Mouse (Mus musculus): ENCODE measurements around the gene Gm10719.
A peak's percentile ranks its signal among the peaks of the same experiment; 100 is the strongest.
"Not testable (repeated sequence)": the region's sequence is repeated elsewhere in the genome, so short reads cannot be mapped to it uniquely, and the experiment has no call there.

Gm10719 gene

GRCm38 (mm10) chr9:3025653-3026052 is 8.4 kb downstream of the Gm10719 start:
- DNase-seq, result peak; percentile 43 to 48

- not testable (repeated sequence) for DNase-seq
Measured at GRCm38 (mm10) chr9:3026136-3026535, 8.9 kb downstream of the Gm10719 start.

GRCm38 (mm10) chr9:3026741-3027140 is 9.5 kb downstream of the Gm10719 start:
- peak in 1 of 2 experiments; percentile 8 for DNase-seq

- DNase-seq, result not testable (repeated sequence)
Measured at GRCm38 (mm10) chr9:3027200-3027599, 10.0 kb downstream of the Gm10719 start.

GRCm38 (mm10) chr9:3029276-3030000 is 12.2 kb downstream of the Gm10719 start:
- DNase-seq, result peak; percentile 10 to 29

- DNase-seq, result not testable (repeated sequence)
Measured at GRCm38 (mm10) chr9:3030677-3031318, 13.6 kb downstream of the Gm10719 start.

- DNase-seq, result not testable (repeated sequence)
Measured at GRCm38 (mm10) chr9:3034299-3034698, 17.1 kb downstream of the Gm10719 start, which contains the start of gene Gm17535. Gm17535 (plus strand) TSS chr9:3034599.

GRCm38 (mm10) chr9:3036577-3036976 is 19.4 kb downstream of the Gm10719 start, which contains the start of gene Gm10715:
Gm10715 (plus strand) TSS chr9:3036877.
- not testable (repeated sequence) for DNase-seq

- DNase-seq, result not testable (repeated sequence)
Measured at GRCm38 (mm10) chr9:3038161-3038560, 21.0 kb downstream of the Gm10719 start.
